Mouse (Mus musculus) limb, embryonic 11.5 days (tissue): ENCODE results near the gene Tlk2. TPM values are rescaled to one million over a fixed set of nuclear protein-coding genes. Genes with fewer than 3 reads are reported as not detected.

Experiments
- ATAC-seq: fragments of 200-750 bp; cut with Nextera tagmentation; 2 replicates; pipeline ENCODE4 v1.8.0; 2017; ENCODE audit warnings: low read depth; ENCODE audit not compliant: insufficient number of reproducible peaks, low FRiP score, low TSS enrichment
- DNase-seq: peaks from one replicate; pipeline ENCODE4 v3.0.0-alpha.2; 2015; ENCODE audit warnings: low spot score
- H3K27ac ChIP-seq: fragments of 300-500 bp; sonication (generic); replicated peaks from 2 replicates; pipeline ENCODE4 v1.5.1; 2014; ENCODE audit warnings: low read depth, mild to moderate bottlenecking, low read length
- H3K27me3 ChIP-seq: fragments of 300-500 bp; sonication (generic); 2 replicates; pipeline ENCODE4 v1.6.1; 2014; ENCODE audit warnings: mild to moderate bottlenecking, low read length, mixed read lengths; ENCODE audit not compliant: control insufficient read depth, insufficient read depth
- H3K36me3 ChIP-seq: fragments of 300-500 bp; sonication (generic); 2 replicates; pipeline ENCODE4 v1.6.1; 2014; ENCODE audit warnings: mild to moderate bottlenecking, low read length, moderate library complexity, mixed read lengths; ENCODE audit not compliant: control insufficient read depth, insufficient read depth
- H3K4me1 ChIP-seq: fragments of 300-500 bp; sonication (generic); 2 replicates; pipeline ENCODE4 v1.6.1; 2014; ENCODE audit warnings: low read length, mixed read lengths; ENCODE audit not compliant: control insufficient read depth, insufficient read depth
- H3K4me2 ChIP-seq: fragments of 300-500 bp; sonication (generic); 2 replicates; pipeline ENCODE4 v1.6.1; 2014; ENCODE audit warnings: low read depth, mild to moderate bottlenecking, moderate library complexity; ENCODE audit not compliant: severe bottlenecking
- H3K4me3 ChIP-seq: fragments of 300-500 bp; sonication (generic); 2 replicates; pipeline ENCODE4 v1.5.1; 2014; ENCODE audit warnings: low read depth, low read length
- H3K9ac ChIP-seq: fragments of 300-500 bp; sonication (generic); 2 replicates; pipeline ENCODE4 v1.6.1; 2014; ENCODE audit warnings: mild to moderate bottlenecking, low read length
- H3K9me3 ChIP-seq: fragments of 300-500 bp; sonication (generic); 2 replicates; pipeline ENCODE4 v1.6.1; 2016; ENCODE audit warnings: low read length; ENCODE audit not compliant: control insufficient read depth
- WGBS: fragments of 180-500 bp; shearing (Covaris S2); extraction: QIAGEN DNeasy Blood & Tissue Kit; methylation state at CpG from one replicate; pipeline ENCODE4 v1.1.7; 2014; 5-methylcytosine and 5-hydroxymethylcytosine counted together
- polyA plus RNA-seq: library from polyadenylated mRNA; unstranded; fragments of >200 nt; fragmentation: Nextera tagmentation; extraction: Ambion mirVana; gene quantifications from 2 replicates; pipeline ENCODE4 v1.2.1, GENCODE M21; 2014

The Tlk2 gene
- polyA plus RNA-seq, 1 experiment from 2014 or later = 30.1 TPM

- peak; percentile 80 for DNase-seq
- H3K4me3 ChIP-seq = no peak overlapping the region
- peak; percentile 74 for ATAC-seq
- H3K27me3 ChIP-seq = no peaks in the 10 kb centered on the region
- H3K9ac ChIP-seq = no peak overlapping the region
- peaks cover 26% of the 10 kb centered on the region for H3K4me1 ChIP-seq
- H3K4me2 ChIP-seq = no peak overlapping the region
- 12% methylated on average over 12 of the region's 12 CpGs for WGBS
- H3K27ac ChIP-seq = no peak overlapping the region
- no peaks in the 10 kb centered on the region for H3K9me3 ChIP-seq
- no peaks in the 10 kb centered on the region for H3K36me3 ChIP-seq
Measured at GRCm38 (mm10) chr11:105153068-105153833, 25.4 kb upstream of the Tlk2 start.

DNA sequence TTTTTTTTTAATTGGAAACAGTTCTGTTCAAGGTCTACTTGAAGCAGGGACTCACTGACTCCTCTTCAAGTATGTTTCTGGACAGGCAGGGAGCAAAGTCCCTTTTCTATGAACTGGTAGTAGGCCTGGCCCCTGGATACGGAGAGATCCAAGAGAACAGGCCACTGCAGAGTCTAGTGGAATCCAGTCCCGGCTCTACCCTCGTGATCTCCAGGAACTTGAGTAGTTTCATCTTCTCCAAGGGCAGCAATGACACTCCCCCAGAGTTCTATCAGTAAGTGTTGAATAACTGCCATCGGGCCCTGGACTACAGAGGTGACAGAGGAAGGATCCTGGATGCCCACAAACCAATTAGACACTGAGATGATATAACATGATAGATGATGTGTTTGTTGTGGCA is 22.7 kb upstream of the Tlk2 start:
- no peak for DNase-seq

DNA sequence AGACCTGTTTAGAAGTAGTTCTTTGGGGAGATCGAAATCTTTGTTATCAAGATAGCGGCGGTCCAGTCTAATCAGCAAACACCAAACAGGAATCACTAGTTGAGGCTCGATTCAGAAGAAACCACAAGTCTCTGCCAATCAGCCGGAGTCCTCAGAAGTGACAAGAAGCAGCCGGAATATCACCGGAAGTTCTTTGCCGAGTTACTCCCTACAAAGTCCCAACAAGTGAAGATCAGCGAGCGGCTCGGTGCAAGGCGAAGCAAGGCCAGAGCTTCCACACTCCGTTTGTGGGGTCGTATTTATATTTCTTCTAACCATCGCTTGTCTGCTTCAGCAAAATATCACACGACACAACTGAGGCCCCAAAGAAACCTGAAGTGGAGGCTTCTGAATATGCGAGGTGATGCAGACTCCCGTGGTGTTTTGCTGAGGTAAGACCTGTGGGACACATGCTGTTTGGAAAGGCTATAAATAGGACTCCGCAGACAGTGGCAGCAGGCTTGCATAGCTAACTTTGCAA is 21.8 kb upstream of the Tlk2 start:
- Histone ChIP-seq H3K36me3 (no peaks in the 10 kb centered on the region), H3K4me1 (peaks cover 20% of the 10 kb centered on the region), H3K4me3 (no peak overlapping the region), H3K27ac (no peak overlapping the region), H3K27me3 (no peaks in the 10 kb centered on the region), H3K9me3 (no peaks in the 10 kb centered on the region), H3K4me2 (no peak overlapping the region), H3K9ac (no peak overlapping the region)
- 85% methylated on average over 19 of the region's 19 CpGs for WGBS
- DNase-seq (no peak), ATAC-seq (no peak)

More for the DNA sequence above, 22.7 kb upstream of the Tlk2 start:
- no peaks in the 10 kb centered on the region for H3K9me3 ChIP-seq
- 34% methylated on average over 4 of the region's 4 CpGs for WGBS
- no peak overlapping the region for H3K4me3 ChIP-seq
- peaks cover 26% of the 10 kb centered on the region for H3K4me1 ChIP-seq
- no peaks in the 10 kb centered on the region for H3K36me3 ChIP-seq
- H3K4me2 ChIP-seq = no peak overlapping the region
- ATAC-seq = no peak
- H3K27me3 ChIP-seq = no peaks in the 10 kb centered on the region
- no peak overlapping the region for H3K9ac ChIP-seq
- H3K27ac ChIP-seq = no peak overlapping the region

DNA sequence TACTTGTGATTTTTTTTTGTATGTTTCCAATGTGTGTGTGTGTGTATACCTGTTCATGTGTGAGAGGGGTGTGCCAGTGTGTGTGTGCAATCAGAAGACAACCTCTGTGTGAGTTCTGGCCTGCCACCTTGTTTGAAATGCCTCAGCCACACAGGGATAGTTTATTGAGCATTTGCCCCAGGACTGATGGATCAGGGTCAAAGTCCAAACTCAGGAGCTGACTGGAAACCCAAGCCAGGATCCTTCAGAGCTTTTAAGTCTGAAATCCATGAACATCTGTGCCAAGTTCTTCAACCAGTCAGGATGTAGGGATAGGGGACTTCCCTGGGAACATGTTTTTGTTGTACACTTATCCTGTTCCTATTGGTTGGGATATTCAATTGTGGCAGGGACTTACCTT is 20.6 kb upstream of the Tlk2 start:
- Histone ChIP-seq H3K27ac (no peak overlapping the region), H3K27me3 (no peaks in the 10 kb centered on the region), H3K4me1 (peaks cover 11% of the 10 kb centered on the region), H3K36me3 (no peaks in the 10 kb centered on the region), H3K4me2 (no peak overlapping the region), H3K9me3 (0 out of 2 replicates have a peak, but pooled peaks cover 2% of the 10 kb centered on the region), H3K9ac (no peak overlapping the region), H3K4me3 (no peak overlapping the region)
- ATAC-seq (no peak), DNase-seq (no peak)

DNA sequence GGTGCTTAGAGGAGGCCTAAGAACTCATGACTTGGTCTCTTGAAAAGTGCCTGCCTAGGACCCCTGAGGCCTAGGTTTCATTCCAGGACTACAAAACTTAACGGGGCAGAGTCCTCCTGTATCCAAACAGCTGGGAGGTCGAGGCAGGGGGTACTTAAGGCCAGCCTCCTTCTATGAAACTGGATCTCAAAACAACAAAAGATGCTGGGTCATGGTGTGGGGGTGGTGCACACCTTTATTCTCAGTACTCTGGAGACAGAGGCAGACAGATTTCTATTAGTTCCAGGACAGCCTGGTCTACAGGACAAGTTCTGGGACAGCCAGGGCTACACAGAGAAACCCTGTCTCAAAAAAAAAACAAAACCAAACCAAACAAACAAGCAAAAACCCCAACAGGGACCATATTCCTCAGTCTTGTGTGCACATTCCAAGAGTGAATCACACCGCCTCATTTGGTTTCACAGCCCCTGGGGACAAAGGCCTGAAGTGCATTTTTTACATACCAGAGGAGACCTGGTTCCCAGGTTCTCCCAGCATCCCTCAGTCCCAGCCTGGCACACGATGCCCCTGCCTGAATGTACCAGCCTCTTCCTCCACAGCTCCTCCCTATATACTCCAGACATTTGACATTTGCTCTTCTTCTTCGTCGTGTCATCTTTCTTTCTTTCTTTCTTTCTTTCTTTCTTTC is 18.8 kb upstream of the Tlk2 start:
- H3K4me3 ChIP-seq = no peak overlapping the region
- H3K36me3 ChIP-seq = no peaks in the 10 kb centered on the region
- no peak overlapping the region for H3K4me2 ChIP-seq
- H3K27ac ChIP-seq = no peak overlapping the region
- 67% methylated on average over 6 of the region's 6 CpGs for whole genome bisulfite sequencing
- H3K27me3 ChIP-seq = no peaks in the 10 kb centered on the region
- DNase-seq (no peak), ATAC-seq (no peak)
- H3K9me3 ChIP-seq = peaks cover 2% of the 10 kb centered on the region; the same call in 1 of the 2 replicates
- H3K9ac ChIP-seq = no peak overlapping the region
- H3K4me1 ChIP-seq = no peaks in the 10 kb centered on the region

DNA sequence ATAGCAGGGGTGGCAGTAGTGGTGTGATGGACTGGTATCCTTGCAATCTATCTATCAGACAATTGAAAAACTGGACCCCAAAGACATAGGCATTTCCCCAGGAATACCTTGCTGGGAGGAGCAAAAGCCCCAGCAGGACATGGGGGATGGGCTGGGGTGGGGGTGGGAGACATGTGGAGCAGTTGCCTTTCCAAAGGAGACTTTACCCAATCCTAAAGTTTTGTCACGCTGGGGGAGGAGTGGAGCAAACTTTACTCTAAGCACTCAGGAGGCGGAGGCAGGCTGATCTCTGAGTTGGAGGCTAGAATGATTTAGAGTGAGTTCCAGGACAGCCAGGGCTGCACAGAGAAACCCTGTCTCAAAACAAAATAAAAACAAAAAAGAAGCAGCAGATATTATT is 17.2 kb upstream of the Tlk2 start:
- no peak for DNase-seq
- Histone ChIP-seq H3K9me3 (peaks cover 7% of the 10 kb centered on the region; the same call in 1 of the 2 replicates), H3K27me3 (no peaks in the 10 kb centered on the region), H3K4me3 (no peak overlapping the region), H3K9ac (no peak overlapping the region), H3K4me2 (no peak overlapping the region), H3K4me1 (no peaks in the 10 kb centered on the region), H3K27ac (no peak overlapping the region), H3K36me3 (no peaks in the 10 kb centered on the region)
- ATAC-seq = no peak
- 88% methylated on average over 2 of the region's 2 CpGs for WGBS

DNA sequence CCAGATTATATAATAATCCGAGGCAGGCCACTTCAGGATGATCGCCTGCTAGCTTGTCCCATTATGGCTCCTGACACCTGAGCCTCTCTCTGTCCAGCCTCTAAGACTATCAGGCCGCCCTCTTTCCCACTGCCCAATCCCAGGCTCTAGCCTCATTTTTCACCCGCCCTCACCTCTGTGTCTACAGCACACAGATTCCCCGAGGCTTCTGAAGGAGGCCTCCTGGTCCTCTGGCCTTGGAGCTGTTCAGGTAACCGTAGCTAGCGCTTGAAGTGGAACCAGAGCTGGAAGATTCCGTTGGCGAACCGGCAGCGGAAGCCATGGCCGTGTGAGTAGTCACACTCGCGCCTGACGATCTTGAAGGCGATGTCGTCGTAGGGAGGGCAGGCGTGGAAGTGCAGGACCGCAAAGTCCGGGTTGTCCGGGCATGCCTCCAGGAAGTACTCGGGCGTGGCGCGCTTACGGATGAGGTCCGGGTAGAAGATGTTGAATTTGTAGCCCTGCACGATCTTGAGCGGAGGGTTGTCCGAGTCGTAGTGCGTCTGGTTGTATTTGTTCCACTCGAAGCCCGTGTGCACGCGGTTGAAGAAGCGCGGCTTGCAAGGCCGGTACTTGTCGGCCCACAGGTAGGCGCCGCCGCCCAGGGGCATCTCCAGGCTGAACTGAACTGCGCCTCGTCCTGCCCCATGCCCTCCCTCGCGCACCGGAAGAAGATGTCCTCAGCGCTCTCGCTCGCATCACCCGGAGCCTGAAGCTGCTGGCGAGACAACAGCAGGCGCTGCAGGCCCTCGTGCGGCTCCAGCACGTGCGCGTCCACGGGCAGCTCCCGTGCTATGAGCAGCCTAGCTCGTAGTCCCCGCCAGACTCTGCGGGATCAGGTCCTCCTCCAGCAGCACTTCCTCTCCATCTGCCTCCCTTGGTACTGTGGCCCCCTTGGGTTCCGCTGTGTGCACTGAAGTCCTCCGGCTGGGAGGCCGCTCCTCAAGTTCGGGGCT is 13.8 kb upstream of the Tlk2 start:
- DNase-seq (no peak), ATAC-seq (no peak)
- H3K9ac ChIP-seq = no peak overlapping the region
- no peaks in the 10 kb centered on the region for H3K27me3 ChIP-seq
- no peaks in the 10 kb centered on the region for H3K4me1 ChIP-seq
- peaks cover 7% of the 10 kb centered on the region; the same call in 1 of the 2 replicates for H3K9me3 ChIP-seq
- no peaks in the 10 kb centered on the region for H3K36me3 ChIP-seq
- no peak overlapping the region for H3K4me3 ChIP-seq
- whole genome bisulfite sequencing = 83% methylated on average over 69 of the region's 69 CpGs
- no peak overlapping the region for H3K4me2 ChIP-seq
- H3K27ac ChIP-seq = no peak overlapping the region

GRCm38 (mm10) chr11:105166780-105167179 is 11.8 kb upstream of the Tlk2 start:
- no peak overlapping the region for H3K27ac ChIP-seq
- no peak overlapping the region for H3K4me2 ChIP-seq
- no peak for DNase-seq
- no peak for ATAC-seq
- H3K36me3 ChIP-seq = no peaks in the 10 kb centered on the region
- no peaks in the 10 kb centered on the region for H3K4me1 ChIP-seq
- H3K9me3 ChIP-seq = peaks cover 7% of the 10 kb centered on the region; the same call in 1 of the 2 replicates
- no peak overlapping the region for H3K4me3 ChIP-seq
- 92% methylated on average over 10 of the region's 10 CpGs for WGBS
- no peaks in the 10 kb centered on the region for H3K27me3 ChIP-seq
- H3K9ac ChIP-seq = no peak overlapping the region
